Mouse (Mus musculus) MEL (cell line): Measurements from ENCODE around the gene Phf12. TPM values are rescaled to one million over a fixed set of nuclear protein-coding genes. Genes with fewer than 3 reads are reported as not detected.

Experiments used
- DNase-seq: peaks from one replicate; pipeline ENCODE4 v3.0.0; 2011; ENCODE audit warnings: low read depth, low spot score
- H3K27ac ChIP-seq: 2 replicates; pipeline ENCODE4 v1.5.1; 2012; ENCODE audit warnings: low read depth, mild to moderate bottlenecking, control low read depth, low read length, moderate library complexity; ENCODE audit not compliant: control insufficient read depth
- H3K27me3 ChIP-seq, 2 experiments: fragments of 150-350 bp in 1 of 2; sonication (generic) in 1 of 2; 2 replicates each; pipeline ENCODE4 v1.6.1; 2012; ENCODE audit warnings: low read length in 2 of 2, mild to moderate bottlenecking in 2 of 2, improper control_type of control experiment in 1 of 2, moderate library complexity in 1 of 2; ENCODE audit not compliant: insufficient read depth in 2 of 2, control insufficient read depth in 1 of 2
- H3K36me3 ChIP-seq, 2 experiments: 2 replicates each; pipeline ENCODE4 v1.6.1; 2012 to 2014; ENCODE audit warnings: low read length in 2 of 2, improper control_type of control experiment in 1 of 2, inconsistent platforms in 1 of 2, mild to moderate bottlenecking in 1 of 2; ENCODE audit not compliant: insufficient read depth in 2 of 2, control insufficient read depth in 1 of 2
- H3K4me1 ChIP-seq, 2 experiments: fragments of 150-350 bp in 1 of 2; sonication (generic) in 1 of 2; 2 replicates each; pipeline ENCODE4 v1.6.1; 2012; ENCODE audit warnings: low read length in 2 of 2, improper control_type of control experiment in 1 of 2, mild to moderate bottlenecking in 1 of 2; ENCODE audit not compliant: insufficient read depth in 2 of 2, control insufficient read depth in 1 of 2
- H3K4me3 ChIP-seq, 2 experiments: fragments of 150-350 bp in 1 of 2; sonication (generic) in 1 of 2; 2 replicates each; pipeline ENCODE4 v1.5.1; 2012; ENCODE audit warnings: low read depth in 2 of 2, low read length in 2 of 2, mild to moderate bottlenecking in 2 of 2, moderate library complexity in 2 of 2, control low read depth in 1 of 2, improper control_type of control experiment in 1 of 2; ENCODE audit not compliant: control insufficient read depth in 1 of 2, insufficient read depth in 1 of 2
- H3K79me2 ChIP-seq: 2 replicates; pipeline ENCODE4 v1.6.1; 2012; ENCODE audit warnings: mild to moderate bottlenecking, low read length, moderate library complexity; ENCODE audit not compliant: control insufficient read depth, poor library complexity, insufficient read depth
- H3K9ac ChIP-seq: 2 replicates; pipeline ENCODE4 v1.6.1; 2012; ENCODE audit warnings: low read depth, mild to moderate bottlenecking, control low read depth, low read length, moderate library complexity; ENCODE audit not compliant: control insufficient read depth, poor library complexity, severe bottlenecking
- H3K9me3 ChIP-seq: fragments of 150-350 bp; sonication (generic); replicated peaks from 2 replicates; pipeline ENCODE4 v1.6.1; 2012; ENCODE audit warnings: mild to moderate bottlenecking, low read length, improper control_type of control experiment, moderate library complexity; ENCODE audit not compliant: insufficient read depth
- CTCF ChIP-seq, 3 experiments: IDR thresholded peaks in 2 of 3; conservative IDR thresholded peaks in 1 of 3; 2 replicates each; pipeline ENCODE4 v1.5.1; 2011 to 2012; ENCODE audit warnings: low read length in 3 of 3, low read depth in 2 of 3, mild to moderate bottlenecking in 2 of 3, improper control_type of control experiment in 1 of 3, inconsistent platforms in 1 of 3, mixed read lengths in 1 of 3, moderate library complexity in 1 of 3; ENCODE audit not compliant: control insufficient read depth in 1 of 3, insufficient read depth in 1 of 3, poor library complexity in 1 of 3, severe bottlenecking in 1 of 3
- E2F4 ChIP-seq: IDR thresholded peaks from 2 replicates; pipeline ENCODE4 v1.6.1; 2011; ENCODE audit warnings: low read depth, low read length, improper control_type of control experiment, borderline replicate concordance
- EP300 ChIP-seq, 2 experiments: IDR thresholded peaks; 2 replicates each; pipeline ENCODE4 v1.6.1; 2011; ENCODE audit warnings: improper control_type of control experiment in 2 of 2, low read length in 2 of 2, low read depth in 1 of 2, mild to moderate bottlenecking in 1 of 2
- GABPA ChIP-seq: IDR thresholded peaks from 2 replicates; pipeline ENCODE4 v1.6.1; 2012; ENCODE audit warnings: low read depth, mild to moderate bottlenecking, inconsistent platforms, low read length, improper control_type of control experiment, moderate library complexity
- MAZ ChIP-seq: IDR thresholded peaks from 2 replicates; pipeline ENCODE4 v1.6.1; 2012; ENCODE audit warnings: low read depth, mild to moderate bottlenecking, inconsistent platforms, low read length, improper control_type of control experiment
- MEF2A ChIP-seq: IDR thresholded peaks from 2 replicates; pipeline ENCODE4 v1.6.1; 2014; ENCODE audit warnings: low read depth, mild to moderate bottlenecking, inconsistent platforms, low read length, improper control_type of control experiment; ENCODE audit not compliant: poor library complexity, insufficient replicate concordance, severe bottlenecking; ENCODE audit errors: extremely low read depth
- MYC ChIP-seq: IDR thresholded peaks from 2 replicates; pipeline ENCODE4 v1.6.1; 2011; ENCODE audit warnings: low read depth, mild to moderate bottlenecking, low read length, improper control_type of control experiment, moderate library complexity
- NRF1 ChIP-seq: IDR thresholded peaks from 2 replicates; pipeline ENCODE4 v1.6.1; 2014; ENCODE audit warnings: low read depth, mild to moderate bottlenecking, inconsistent platforms, low read length, improper control_type of control experiment, moderate library complexity; ENCODE audit not compliant: poor library complexity, insufficient read depth, severe bottlenecking
- POLR2A ChIP-seq, 2 experiments: IDR thresholded peaks; 2 replicates each; pipeline ENCODE4 v1.6.1; 2011 to 2012; ENCODE audit warnings: low read length in 2 of 2, mild to moderate bottlenecking in 2 of 2, control low read depth in 1 of 2, improper control_type of control experiment in 1 of 2, low read depth in 1 of 2, moderate library complexity in 1 of 2; ENCODE audit not compliant: control insufficient read depth in 1 of 2, insufficient read depth in 1 of 2, poor library complexity in 1 of 2
- POLR2AphosphoS5 ChIP-seq: IDR thresholded peaks from 2 replicates; pipeline ENCODE4 v1.6.1; 2012; ENCODE audit warnings: low read depth, borderline replicate concordance, mild to moderate bottlenecking, inconsistent platforms, low read length, moderate library complexity, mixed read lengths
- RAD21 ChIP-seq: IDR thresholded peaks from 2 replicates; pipeline ENCODE4 v1.6.1; 2011; ENCODE audit warnings: mild to moderate bottlenecking, low read depth, low read length, improper control_type of control experiment
- RCOR1 ChIP-seq: IDR thresholded peaks from 2 replicates; pipeline ENCODE4 v1.6.1; 2012; ENCODE audit warnings: low read depth, mild to moderate bottlenecking, inconsistent platforms, low read length, improper control_type of control experiment
- SMC3 ChIP-seq: IDR thresholded peaks from 2 replicates; pipeline ENCODE4 v1.6.1; 2011; ENCODE audit warnings: low read depth, low read length, improper control_type of control experiment
- TAL1 ChIP-seq: IDR thresholded peaks from 2 replicates; pipeline ENCODE4 v1.6.1; 2012; ENCODE audit warnings: mild to moderate bottlenecking, inconsistent platforms, low read length, moderate library complexity, mixed read lengths
- TBP ChIP-seq: IDR thresholded peaks from 2 replicates; pipeline ENCODE4 v1.8.0; 2011; ENCODE audit warnings: low read depth, low read length, improper control_type of control experiment
- TCF12 ChIP-seq: IDR thresholded peaks from 2 replicates; pipeline ENCODE4 v1.6.1; 2014; ENCODE audit warnings: low read depth, mild to moderate bottlenecking, inconsistent platforms, low read length, improper control_type of control experiment, moderate library complexity
- USF1 ChIP-seq: IDR thresholded peaks from 2 replicates; pipeline ENCODE4 v1.6.1; 2014; ENCODE audit warnings: low read depth, mild to moderate bottlenecking, inconsistent platforms, low read length, improper control_type of control experiment, moderate library complexity
- ZKSCAN1 ChIP-seq: IDR thresholded peaks from 2 replicates; pipeline ENCODE4 v1.6.1; 2012; ENCODE audit warnings: low read depth, mild to moderate bottlenecking, inconsistent platforms, low read length, improper control_type of control experiment, moderate library complexity
- ZMIZ1 ChIP-seq: IDR thresholded peaks from 2 replicates; pipeline ENCODE4 v1.6.1; 2012; ENCODE audit warnings: low read depth, mild to moderate bottlenecking, inconsistent platforms, low read length, improper control_type of control experiment, moderate library complexity
- polyA plus RNA-seq, 2 experiments: library from polyadenylated mRNA; stranded (reverse) in 1 of 2; unstranded in 1 of 2; fragments of >175 nt in 1 of 2; fragments of >200 nt in 1 of 2; gene quantifications; 2 replicates each; pipeline versions ENCODE4 v1.2.1 to v1.2.4; 2012; ENCODE audit warnings: low replicate concordance in 2 of 2, low read depth in 1 of 2; ENCODE audit not compliant: insufficient read length in 2 of 2, insufficient read depth in 1 of 2, missing spikeins in 1 of 2
- total RNA-seq: library from RNA; depleted of rRNA; stranded (reverse); fragments of 300-350 nt; gene quantifications from 2 replicates; pipeline ENCODE4 v1.2.3, GENCODE M21; 2012

The Phf12 gene
- total and polyA plus RNA-seq, 3 experiments, result 20.7 to 56.9 (median 43.8) TPM

DNA sequence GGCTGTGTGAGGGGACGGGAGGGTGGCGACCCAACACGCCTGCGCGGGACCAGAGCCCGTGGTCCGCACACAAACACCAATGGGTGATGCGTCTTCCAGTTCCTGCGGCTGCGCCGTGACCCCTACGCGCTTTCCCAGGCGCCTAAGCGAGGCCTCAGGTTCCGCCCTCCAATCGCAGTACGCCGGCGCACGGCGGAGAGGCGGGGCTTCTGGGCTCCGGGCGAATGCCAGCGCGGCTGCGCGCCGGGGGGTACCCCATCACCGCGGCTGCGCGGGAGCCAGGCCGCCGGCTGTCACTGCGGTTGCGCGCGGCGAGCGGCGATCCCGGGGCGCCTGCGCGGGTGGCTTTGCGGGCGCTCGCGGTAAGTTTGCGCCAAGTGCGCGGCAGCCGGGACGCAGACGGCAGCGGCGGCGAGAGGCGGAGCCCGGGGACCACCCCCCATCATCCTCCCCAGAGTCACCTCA, at the start of gene Phf12 (continued):
- TF ChIP-seq TBP, result peak; percentile 21; the same call in 1 of the 2 replicates
- no peak for TF ChIP-seq POLR2AphosphoS5
- TF ChIP-seq POLR2A (IDR thresholded peaks at IDR 0.05; ENCODE audit: control insufficient read depth in 1 of 2, insufficient read depth in 1 of 2, low read depth in 1 of 2, low read length in 2 of 2, poor library complexity in 1 of 2), result peak; percentile 83 to 95

DNA sequence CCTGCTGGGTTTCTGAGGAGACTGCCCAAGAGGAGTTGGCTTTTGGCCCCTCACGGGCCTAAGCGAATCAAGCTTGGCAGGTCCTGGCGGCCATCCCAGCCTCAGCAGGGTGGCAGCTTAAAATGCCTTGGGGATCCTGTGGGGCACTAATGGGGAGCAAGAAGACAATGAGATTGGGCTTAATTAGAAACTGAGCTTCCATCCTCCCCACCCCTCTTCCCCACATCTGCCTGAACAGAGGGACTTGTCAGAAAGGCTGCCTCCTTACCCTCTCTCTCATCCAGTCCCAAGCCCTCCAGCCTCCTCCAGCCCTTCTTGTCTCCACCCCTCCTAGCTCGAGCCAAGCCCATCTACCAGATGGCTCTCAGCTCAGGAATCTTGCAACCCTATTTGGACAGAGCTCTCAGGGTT, 48.4 kb upstream of the Phf12 start:
- Histone ChIP-seq H3K27me3 (peaks cover 16 to 22% of the 10 kb centered on the region in 2 experiments), H3K9ac (no peak overlapping the region), H3K4me1 (no peaks in the 10 kb centered on the region), H3K27ac (no peak overlapping the region), H3K4me3 (no peak overlapping the region), H3K9me3 (no peaks in the 10 kb centered on the region), H3K79me2 (no peaks in the 10 kb centered on the region), H3K36me3 (no peaks in the 10 kb centered on the region)
- DNase-seq, result no peak
- TF ChIP-seq RAD21, result no peak
- TF ChIP-seq NRF1, result no peak
- TF ChIP-seq TCF12, result no peak
- TF ChIP-seq CTCF (IDR thresholded peaks at IDR 0.05 in 2 of 3, conservative IDR thresholded peaks at IDR 0.05 in 1 of 3; ENCODE audit: control insufficient read depth in 1 of 3, insufficient read depth in 1 of 3, low read depth in 2 of 3, low read length in 3 of 3, poor library complexity in 1 of 3, severe bottlenecking in 1 of 3), result no peak
- no peak for TF ChIP-seq ZMIZ1
- TF ChIP-seq MAZ, result no peak
- TF ChIP-seq ZKSCAN1, result no peak

DNA sequence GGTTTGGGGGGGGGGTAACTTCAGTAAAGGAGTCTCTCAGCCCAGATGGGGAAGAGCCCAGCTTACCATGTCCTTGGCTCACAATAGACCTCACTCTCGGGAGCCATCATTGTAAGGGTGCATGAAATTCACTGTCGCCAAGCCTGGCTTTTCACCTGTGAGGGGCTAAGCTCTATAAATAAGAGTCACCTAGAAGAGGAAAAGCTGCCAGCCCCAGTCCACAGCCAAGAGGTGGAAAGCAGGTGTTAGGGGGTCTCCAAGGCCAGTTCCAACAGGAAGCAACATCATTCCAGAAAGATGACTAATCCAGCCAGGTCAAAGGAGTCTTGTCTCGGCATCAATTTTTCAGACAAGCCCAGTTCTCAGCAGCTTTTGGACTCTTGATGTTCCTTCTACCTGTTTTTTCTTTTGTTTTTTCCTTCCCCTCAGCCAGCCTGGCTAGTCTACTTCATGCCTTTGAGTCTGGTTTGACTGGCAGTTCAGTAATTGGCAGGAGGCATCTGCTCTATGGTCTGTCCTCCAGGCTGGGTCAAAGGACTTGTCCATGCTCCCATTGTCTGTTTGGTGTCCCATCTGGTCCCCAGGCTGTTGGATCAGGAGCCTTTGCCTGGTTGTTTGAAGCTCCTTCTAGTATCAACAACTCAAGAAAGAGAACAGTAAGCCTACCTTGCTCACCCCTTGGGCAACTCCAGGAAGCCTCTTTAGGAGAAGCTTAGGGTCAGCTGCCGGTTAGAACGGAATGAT, 47.8 kb upstream of the Phf12 start:
- H3K36me3 ChIP-seq, result no peaks in the 10 kb centered on the region
- DNase-seq, result no peak
- H3K4me1 ChIP-seq, result no peaks in the 10 kb centered on the region
- no peaks in the 10 kb centered on the region for H3K9me3 ChIP-seq
- no peak overlapping the region for H3K9ac ChIP-seq
- no peak for TF ChIP-seq GABPA
- no peak for TF ChIP-seq RCOR1
- TF ChIP-seq MEF2A, result no peak
- no peak for TF ChIP-seq SMC3
- TF ChIP-seq TAL1, result no peak
- TF ChIP-seq EP300 (IDR thresholded peaks at IDR 0.05; ENCODE audit: low read depth in 1 of 2, low read length in 2 of 2), result no peak
- no peak for TF ChIP-seq MYC
- no peak for TF ChIP-seq USF1
- TF ChIP-seq E2F4, result no peak
- peaks cover 15 to 22% of the 10 kb centered on the region in 2 experiments for H3K27me3 ChIP-seq
- H3K79me2 ChIP-seq, result no peaks in the 10 kb centered on the region
- H3K4me3 ChIP-seq, result no peak overlapping the region
- H3K27ac ChIP-seq, result no peak overlapping the region
